Mouse (Mus musculus) liver, embryonic 14.5 days (tissue): ENCODE results near the gene Irs2.

ENCODE experiments used
- CTCF ChIP-seq: IDR thresholded peaks from 2 replicates; pipeline ENCODE4 v1.5.1; 2016; ENCODE audit warnings: antibody characterized with exemption, low read depth, control low read depth
- EP300 ChIP-seq: IDR thresholded peaks from 2 replicates; pipeline ENCODE4 v1.6.1; 2016; ENCODE audit warnings: antibody characterized with exemption, low read depth

DNA sequence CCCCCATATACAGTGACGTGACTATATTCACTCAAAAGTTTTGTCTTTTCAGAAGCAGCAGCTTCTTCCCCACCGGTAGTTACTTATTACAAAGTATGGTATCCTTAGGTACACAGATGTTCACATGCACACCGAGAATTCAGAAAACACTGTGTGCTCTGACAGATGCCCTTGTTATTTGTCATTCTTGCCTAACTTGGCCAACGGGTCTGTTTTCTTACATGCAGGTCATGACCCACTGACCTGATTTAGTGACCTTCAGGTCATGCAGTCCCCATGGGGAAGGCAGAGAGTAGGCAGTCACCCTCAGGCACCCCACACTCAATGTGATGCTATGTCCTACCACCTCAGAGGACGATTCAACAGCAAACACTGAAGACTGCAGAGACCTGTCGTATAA is 68.4 kb downstream of the Irs2 start:
- no peak for TF ChIP-seq CTCF
- no peak for TF ChIP-seq EP300
